Mouse (Mus musculus) heart, adult 2 months (tissue): ENCODE measurements around the gene Entr1. TPM values are rescaled to one million over a fixed set of nuclear protein-coding genes. Genes with fewer than 3 reads are reported as not detected.

ENCODE experiments used
- DNase-seq, 2 experiments: peaks; one replicate each; pipeline ENCODE4 v3.0.0; 2021
- H3K27ac ChIP-seq: fragments of 200-600 bp; 2 replicates; pipeline ENCODE4 v1.8.1; 2022
- H3K27me3 ChIP-seq: fragments of 200-500 bp; 2 replicates; pipeline ENCODE4 v1.6.1; 2012; ENCODE audit warnings: mild to moderate bottlenecking, low read length, inconsistent platforms, mixed read lengths; ENCODE audit not compliant: control insufficient read depth, insufficient read depth
- H3K36me3 ChIP-seq: fragments of 200-500 bp; 2 replicates; pipeline ENCODE4 v1.6.1; 2012; ENCODE audit warnings: low read length, inconsistent platforms; ENCODE audit not compliant: control insufficient read depth, insufficient read depth
- H3K4me1 ChIP-seq: fragments of 200-500 bp; 2 replicates; pipeline ENCODE4 v1.6.1; 2011; ENCODE audit warnings: low read length; ENCODE audit not compliant: control insufficient read depth, insufficient read depth
- H3K4me3 ChIP-seq: fragments of 200-600 bp; 2 replicates; pipeline ENCODE4 v1.8.1; 2022
- H3K79me2 ChIP-seq: fragments of 200-500 bp; replicated peaks from 2 replicates; pipeline ENCODE4 v1.6.1; 2012; ENCODE audit warnings: mild to moderate bottlenecking, inconsistent platforms, low read length, moderate library complexity, mixed read lengths; ENCODE audit not compliant: control insufficient read depth, insufficient read depth
- H3K9ac ChIP-seq: fragments of 200-500 bp; 2 replicates; pipeline ENCODE4 v1.6.1; 2012; ENCODE audit warnings: low read depth, mild to moderate bottlenecking, control low read depth, inconsistent platforms, low read length, mixed read lengths
- CTCF ChIP-seq: fragments of 200-600 bp; IDR thresholded peaks from 2 replicates; pipeline ENCODE4 v1.8.1; 2022; ENCODE audit warnings: antibody characterized with exemption, mild to moderate bottlenecking, moderate library complexity
- EP300 ChIP-seq: fragments of 200-500 bp; IDR thresholded peaks from 2 replicates; pipeline ENCODE4 v1.6.1; 2011; ENCODE audit warnings: low read depth, low read length, control low read depth; ENCODE audit not compliant: insufficient read depth
- POLR2A ChIP-seq: fragments of 200-500 bp; IDR thresholded peaks from 2 replicates; pipeline ENCODE4 v1.6.1; 2011; ENCODE audit warnings: mild to moderate bottlenecking, low read depth, low read length, control low read depth; ENCODE audit not compliant: insufficient read depth
- WGBS: fragments of 180-500 bp; shearing (Covaris S2); methylation state at CpG from one replicate; pipeline ENCODE4 v1.1.7; 2018; 5-methylcytosine and 5-hydroxymethylcytosine counted together
- intact Hi-C: fragments of 180-260 bp; cut with DNase I; formaldehyde crosslinking; loops from one replicate; pipeline ENCODE4 v1.15.1; 2025
- polyA plus RNA-seq: library from polyadenylated mRNA; depleted of rRNA; stranded (reverse); fragments of >200 nt; gene quantifications from 2 replicates; pipeline ENCODE4 v1.2.3, GENCODE M21; 2012
- total RNA-seq, 2 experiments: library from RNA; stranded (reverse); gene quantifications; 2 replicates each; pipeline ENCODE4 v1.2.3; 2021

Entr1 gene
- total and polyA plus RNA-seq, 3 experiments = 40.5 to 59.7 (median 46.9) TPM

GRCm38 (mm10) chr2:26424541-26424940 lies 35.4 kb upstream of the Entr1 start:
- Histone ChIP-seq H3K27ac (no peak overlapping the region), H3K4me3 (no peak overlapping the region), H3K36me3 (no peaks in the 10 kb centered on the region), H3K4me1 (no peaks in the 10 kb centered on the region), H3K79me2 (no peaks in the 10 kb centered on the region), H3K9ac (no peak overlapping the region), H3K27me3 (no peaks in the 10 kb centered on the region)
- TF ChIP-seq POLR2A = no peak
- TF ChIP-seq EP300 = no peak
- TF ChIP-seq CTCF = no peak
- DNase-seq = no peak
- WGBS = 96% methylated on average over 2 of the region's 2 CpGs
- intact Hi-C loops = no loop called here

DNA sequence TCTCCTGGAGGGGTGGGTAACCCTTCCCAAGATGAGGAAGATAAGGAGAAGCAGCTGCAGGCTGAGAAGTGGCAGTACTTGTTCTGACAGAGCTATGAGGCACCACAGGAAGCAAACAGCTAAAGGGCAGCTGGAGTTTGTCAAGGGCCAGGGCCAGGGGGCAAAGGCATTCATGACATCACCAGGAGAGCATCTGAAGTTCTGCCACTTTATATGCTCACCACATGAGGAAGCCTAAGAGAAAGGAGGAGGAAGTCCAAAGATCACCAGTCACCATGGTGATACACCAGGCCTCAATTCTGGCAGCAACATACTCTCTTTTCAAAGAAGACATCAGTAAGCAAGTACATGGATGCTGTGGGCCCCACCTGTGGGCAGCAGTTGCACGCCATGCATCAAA lies 34.0 kb upstream of the Entr1 start:
- intact Hi-C loops = no loop called here
- 91% methylated on average over 1 of the region's 1 CpGs for WGBS
- no peaks in the 10 kb centered on the region for H3K4me1 ChIP-seq
- DNase-seq = no peak
- TF ChIP-seq CTCF = no peak
- no peak for TF ChIP-seq EP300
- no peak for TF ChIP-seq POLR2A
- no peak overlapping the region for H3K27ac ChIP-seq
- H3K79me2 ChIP-seq = no peaks in the 10 kb centered on the region
- H3K4me3 ChIP-seq = no peak overlapping the region
- no peak overlapping the region for H3K9ac ChIP-seq
- H3K27me3 ChIP-seq = no peaks in the 10 kb centered on the region
- H3K36me3 ChIP-seq = no peaks in the 10 kb centered on the region

GRCm38 (mm10) chr2:26421969-26422368 lies 32.9 kb upstream of the Entr1 start:
- no peak for DNase-seq
- H3K27me3 ChIP-seq = no peaks in the 10 kb centered on the region
- no peak overlapping the region for H3K27ac ChIP-seq
- no peak overlapping the region for H3K4me3 ChIP-seq
- no peak for TF ChIP-seq CTCF
- no peak for TF ChIP-seq POLR2A
- no peak for TF ChIP-seq EP300
- H3K4me1 ChIP-seq = no peaks in the 10 kb centered on the region
- no peak overlapping the region for H3K9ac ChIP-seq
- intact Hi-C loops = no loop called here
- 97% methylated on average over 2 of the region's 2 CpGs for WGBS
- no peaks in the 10 kb centered on the region for H3K79me2 ChIP-seq
- H3K36me3 ChIP-seq = no peaks in the 10 kb centered on the region

- Histone ChIP-seq H3K79me2 (no peaks in the 10 kb centered on the region), H3K9ac (no peak overlapping the region), H3K36me3 (no peaks in the 10 kb centered on the region; the same call in 1 of the 2 replicates), H3K27me3 (no peaks in the 10 kb centered on the region), H3K4me3 (no peak overlapping the region), H3K4me1 (no peaks in the 10 kb centered on the region), H3K27ac (no peak overlapping the region)
- intact Hi-C loops = no loop called here
- TF ChIP-seq CTCF = no peak
- no peak for TF ChIP-seq EP300
- no peak for TF ChIP-seq POLR2A
- 74% methylated on average over 1 of the region's 1 CpGs for WGBS
- DNase-seq = no peak
These were observed 29.0 kb upstream of the Entr1 start for GRCm38 (mm10) chr2:26418120-26418519.

GRCm38 (mm10) chr2:26417066-26417465 lies 27.9 kb upstream of the Entr1 start:
- intact Hi-C loops = no loop called here
- H3K36me3 ChIP-seq = no peaks in the 10 kb centered on the region; the same call in 1 of the 2 replicates
- no peak overlapping the region for H3K4me3 ChIP-seq
- H3K27ac ChIP-seq = no peak overlapping the region
- no peaks in the 10 kb centered on the region for H3K4me1 ChIP-seq
- H3K27me3 ChIP-seq = no peaks in the 10 kb centered on the region
- TF ChIP-seq POLR2A = no peak
- TF ChIP-seq CTCF = no peak
- no peak for TF ChIP-seq EP300
- H3K9ac ChIP-seq = no peak overlapping the region
- DNase-seq = no peak
- no peaks in the 10 kb centered on the region for H3K79me2 ChIP-seq

DNA sequence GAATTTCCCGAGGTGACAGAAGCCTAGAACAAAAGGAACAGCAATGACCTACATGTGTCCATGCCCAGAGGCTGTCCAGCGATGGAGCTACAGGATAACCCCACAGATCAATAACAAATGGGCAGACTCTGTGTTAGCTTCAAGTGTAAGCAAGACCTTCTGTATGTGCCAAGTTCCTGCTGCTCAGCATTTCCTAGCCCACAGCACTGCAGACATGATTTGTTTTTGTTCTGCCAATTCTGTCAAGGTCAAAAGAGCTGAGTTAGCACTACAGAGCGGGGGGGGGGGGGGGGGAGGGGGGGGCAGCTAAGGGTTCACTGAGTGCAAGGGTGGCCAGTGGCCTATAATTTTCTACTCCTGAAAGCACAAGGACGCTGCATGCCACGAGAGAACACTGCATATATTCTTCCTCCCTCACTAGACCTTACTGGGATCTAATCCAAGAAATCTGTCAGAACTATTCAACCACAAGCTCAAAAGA lies 21.9 kb upstream of the Entr1 start:
- DNase-seq = no peak
- Histone ChIP-seq H3K9ac (no peak overlapping the region), H3K4me1 (peaks cover 15% of the 10 kb centered on the region), H3K36me3 (no peaks in the 10 kb centered on the region; the same call in 1 of the 2 replicates), H3K4me3 (no peak overlapping the region), H3K79me2 (peaks cover 7% of the 10 kb centered on the region), H3K27me3 (no peaks in the 10 kb centered on the region), H3K27ac (no peak overlapping the region; the same call in 1 of the 2 replicates)
- intact Hi-C loops = no loop called here
- 32% methylated on average over 5 of the region's 5 CpGs for WGBS
- TF ChIP-seq POLR2A (no peak), EP300 (no peak), CTCF (no peak)
